Mouse (Mus musculus): ENCODE data around the gene Tfap4.
A peak's percentile ranks its signal among the peaks of the same experiment; 100 is the strongest.
"Not testable (repeated sequence)": the region's sequence is repeated elsewhere in the genome, so short reads cannot be mapped to it uniquely, and the experiment has no call there.

The Tfap4 gene

DNA sequence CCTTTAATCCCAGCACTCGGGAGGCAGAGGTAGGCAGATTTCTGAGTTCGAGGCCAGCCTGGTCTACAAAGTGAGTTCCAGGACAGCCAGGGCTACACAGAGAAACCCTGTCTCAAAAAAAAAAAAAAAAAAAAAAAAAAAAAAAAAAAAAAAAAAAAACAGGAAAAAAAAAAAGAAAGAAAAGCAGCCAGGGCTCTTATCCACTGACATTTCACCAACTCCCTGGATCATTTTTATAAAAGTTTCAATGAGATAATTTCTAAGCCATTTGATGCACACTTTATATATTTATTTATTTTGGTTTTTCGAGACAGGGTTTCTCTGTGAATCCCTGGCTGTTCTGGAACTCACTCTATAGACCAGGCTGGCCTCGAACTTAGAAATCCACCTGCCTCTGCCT is 21.5 kb upstream of the Tfap4 start:
- H3K36me3 ChIP-seq (ENCODE audit: control insufficient read depth, insufficient read depth, low read length, poor library complexity, severe bottlenecking); H3K27me3 ChIP-seq (ENCODE audit: control insufficient read depth, insufficient read depth, low read length, poor library complexity, severe bottlenecking); DNase-seq (ENCODE audit: low read depth, low spot score): not testable (repeated sequence)

DNA sequence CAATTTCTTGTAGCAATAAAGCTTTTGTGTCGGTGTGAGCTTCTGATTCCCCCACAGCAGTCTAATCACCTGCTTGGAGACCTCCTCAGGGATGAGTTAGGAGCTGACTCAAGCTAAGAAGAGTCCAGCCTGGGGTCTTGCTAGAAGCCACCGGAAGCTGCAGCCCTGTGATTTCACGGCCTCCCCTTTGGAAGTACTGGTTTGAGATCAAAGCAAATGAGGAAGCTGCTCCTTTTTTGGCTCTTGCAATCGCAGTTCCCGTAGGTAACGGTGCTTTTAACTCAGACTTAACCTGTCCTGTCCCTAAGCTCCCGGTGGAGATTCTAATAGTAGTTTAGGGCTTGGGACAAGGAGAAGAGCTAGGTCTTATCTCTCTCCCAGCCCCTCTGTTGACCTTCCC is 19.0 kb upstream of the Tfap4 start:
- H3K36me3 ChIP-seq (ENCODE audit: control insufficient read depth, insufficient read depth, low read length, poor library complexity, severe bottlenecking): no peaks in the 10 kb centered on the region
- H3K27me3 ChIP-seq (ENCODE audit: control insufficient read depth, insufficient read depth, low read length, poor library complexity, severe bottlenecking): no peaks in the 10 kb centered on the region
- no peak for DNase-seq (ENCODE audit: low read depth, low spot score)

DNA sequence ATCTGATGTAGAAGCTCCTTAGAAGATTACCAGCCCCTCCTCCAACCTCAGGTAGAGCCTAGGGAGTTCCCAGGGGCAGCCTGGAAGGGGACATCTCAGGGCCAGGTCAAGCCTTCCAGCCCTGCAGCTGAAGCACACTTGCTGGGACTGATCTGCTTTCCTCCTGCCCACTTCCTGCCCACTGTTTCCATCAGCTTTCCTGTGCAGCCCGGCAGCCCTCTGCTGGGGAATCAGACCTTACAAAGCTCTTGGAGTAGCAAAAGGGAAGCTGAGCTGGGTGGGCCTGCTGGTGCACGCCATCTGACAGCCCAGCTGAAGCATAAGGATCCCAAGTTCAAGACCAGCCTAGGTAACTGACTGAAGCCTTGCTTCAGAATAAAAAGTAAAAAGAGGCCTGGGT is 17.2 kb upstream of the Tfap4 start:
- DNase-seq (ENCODE audit: low read depth, low spot score): no peak
- no peaks in the 10 kb centered on the region for H3K27me3 ChIP-seq (ENCODE audit: control insufficient read depth, insufficient read depth, low read length, poor library complexity, severe bottlenecking)
- H3K36me3 ChIP-seq (ENCODE audit: control insufficient read depth, insufficient read depth, low read length, poor library complexity, severe bottlenecking): no peaks in the 10 kb centered on the region

DNA sequence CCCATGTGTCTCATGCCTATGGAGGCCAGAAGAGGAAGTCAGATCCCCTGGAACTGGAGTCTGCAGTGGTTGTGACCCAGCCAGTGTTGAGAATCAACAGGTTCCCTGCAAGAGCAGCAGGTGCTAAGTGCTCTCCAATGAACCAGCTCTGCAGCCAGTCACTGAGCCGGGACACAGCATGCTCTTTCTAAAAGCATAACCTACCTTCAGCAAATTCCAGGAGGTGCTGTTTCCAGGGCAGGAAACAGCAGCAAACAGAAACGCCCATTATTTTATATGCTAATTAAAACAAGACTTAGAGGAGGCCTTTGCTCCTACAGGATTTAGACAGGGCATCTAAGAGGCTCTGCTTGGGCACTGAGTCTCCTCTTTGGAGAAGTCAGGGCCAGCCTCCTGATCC is 16.4 kb upstream of the Tfap4 start:
- Histone ChIP-seq H3K36me3 (ENCODE audit: control insufficient read depth, insufficient read depth, low read length, poor library complexity, severe bottlenecking) (no peaks in the 10 kb centered on the region), H3K27me3 (ENCODE audit: control insufficient read depth, insufficient read depth, low read length, poor library complexity, severe bottlenecking) (no peaks in the 10 kb centered on the region)
- no peak for DNase-seq (ENCODE audit: low read depth, low spot score)

DNA sequence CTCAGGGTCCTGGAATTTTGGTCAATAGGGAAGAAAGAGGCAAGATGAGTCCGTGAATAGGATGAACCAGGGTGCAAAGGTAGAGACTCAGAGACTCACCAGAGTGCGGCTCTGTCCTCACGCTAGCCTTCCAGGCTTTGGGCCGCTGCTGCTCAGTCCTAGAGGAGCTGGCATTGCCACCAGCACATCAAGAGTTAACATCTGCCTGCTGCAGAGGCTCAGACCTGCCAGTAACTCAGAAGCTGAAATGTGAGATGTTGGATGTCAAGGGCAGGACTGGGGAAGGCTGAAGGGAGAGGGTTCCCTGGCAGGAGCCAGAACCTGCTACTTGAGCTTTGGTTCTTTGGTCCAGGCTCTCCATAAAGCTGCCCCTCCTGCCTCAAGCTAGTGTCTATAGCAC is 11.1 kb upstream of the Tfap4 start:
- Histone ChIP-seq H3K27me3 (ENCODE audit: control insufficient read depth, insufficient read depth, low read length, poor library complexity, severe bottlenecking) (no peaks in the 10 kb centered on the region), H3K36me3 (ENCODE audit: control insufficient read depth, insufficient read depth, low read length, poor library complexity, severe bottlenecking) (no peaks in the 10 kb centered on the region)
- DNase-seq (ENCODE audit: low read depth, low spot score): no peak

DNA sequence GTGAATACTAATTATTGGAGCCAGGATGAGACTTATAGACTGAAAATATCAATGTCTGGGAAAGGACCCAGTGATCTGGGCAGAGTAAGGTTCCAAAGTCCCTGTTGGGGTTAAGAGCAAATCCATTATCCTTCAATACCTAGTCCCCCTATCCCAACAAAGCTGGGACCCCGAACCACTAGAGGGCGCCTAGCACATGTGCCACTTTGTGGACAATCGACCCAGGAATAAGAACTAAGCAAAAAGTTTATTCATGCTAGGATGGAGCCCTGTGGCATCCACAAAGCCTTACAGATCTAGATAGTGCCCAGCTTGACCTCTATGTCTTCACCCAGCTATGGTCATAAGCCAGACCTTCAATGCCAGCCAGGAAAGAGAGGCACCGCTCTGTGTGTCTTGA is 8.3 kb upstream of the Tfap4 start:
- H3K27me3 ChIP-seq (ENCODE audit: control insufficient read depth, insufficient read depth, low read length, poor library complexity, severe bottlenecking): no peaks in the 10 kb centered on the region
- peak; percentile 84 for DNase-seq (ENCODE audit: low read depth, low spot score)
- H3K36me3 ChIP-seq (ENCODE audit: control insufficient read depth, insufficient read depth, low read length, poor library complexity, severe bottlenecking): no peaks in the 10 kb centered on the region

DNA sequence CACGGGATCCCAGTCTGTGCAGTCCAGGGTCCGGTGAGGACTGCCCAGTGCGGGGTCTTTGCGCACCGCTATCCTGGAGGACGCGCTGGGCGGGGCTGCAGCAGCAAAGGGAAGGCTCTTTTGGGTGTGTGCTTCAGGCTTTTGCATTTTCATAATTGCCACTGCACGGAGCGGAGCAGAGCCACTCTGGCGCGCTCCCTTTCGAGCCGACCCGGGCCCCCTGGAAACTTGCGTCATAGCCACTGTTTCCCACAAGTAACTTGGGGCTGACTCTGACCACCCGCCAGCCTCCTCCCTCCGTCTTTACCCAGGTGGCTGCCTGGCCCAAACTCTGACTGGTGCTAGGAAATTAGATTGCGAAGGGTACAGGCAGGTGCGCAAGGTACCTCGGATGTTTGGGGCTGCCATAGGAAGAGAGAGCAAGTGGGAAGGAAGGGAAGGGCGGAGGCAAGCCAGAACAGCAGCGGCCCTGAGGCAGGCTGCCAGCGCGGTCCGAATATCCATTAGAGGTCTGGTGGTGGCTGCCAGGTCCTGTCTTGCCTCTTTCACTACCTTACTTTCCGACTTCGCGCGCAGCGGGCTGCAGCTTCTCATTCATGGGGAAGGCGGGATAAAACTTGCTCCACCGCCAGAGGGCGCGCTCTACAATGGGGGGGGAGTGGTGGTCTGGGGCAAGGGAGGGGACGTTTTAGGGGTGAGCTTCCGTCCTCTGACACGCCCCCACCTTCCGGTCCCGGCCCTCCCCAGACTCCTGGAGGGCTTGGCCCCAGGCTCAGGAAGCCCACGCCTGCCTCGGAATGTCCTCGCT is 695 bp upstream of the Tfap4 start:
- peak; percentile 77 for DNase-seq (ENCODE audit: low read depth, low spot score)
- Histone ChIP-seq H3K27me3 (ENCODE audit: control insufficient read depth, insufficient read depth, low read length, poor library complexity, severe bottlenecking) (no peaks in the 10 kb centered on the region), H3K36me3 (ENCODE audit: control insufficient read depth, insufficient read depth, low read length, poor library complexity, severe bottlenecking) (no peaks in the 10 kb centered on the region)

DNA sequence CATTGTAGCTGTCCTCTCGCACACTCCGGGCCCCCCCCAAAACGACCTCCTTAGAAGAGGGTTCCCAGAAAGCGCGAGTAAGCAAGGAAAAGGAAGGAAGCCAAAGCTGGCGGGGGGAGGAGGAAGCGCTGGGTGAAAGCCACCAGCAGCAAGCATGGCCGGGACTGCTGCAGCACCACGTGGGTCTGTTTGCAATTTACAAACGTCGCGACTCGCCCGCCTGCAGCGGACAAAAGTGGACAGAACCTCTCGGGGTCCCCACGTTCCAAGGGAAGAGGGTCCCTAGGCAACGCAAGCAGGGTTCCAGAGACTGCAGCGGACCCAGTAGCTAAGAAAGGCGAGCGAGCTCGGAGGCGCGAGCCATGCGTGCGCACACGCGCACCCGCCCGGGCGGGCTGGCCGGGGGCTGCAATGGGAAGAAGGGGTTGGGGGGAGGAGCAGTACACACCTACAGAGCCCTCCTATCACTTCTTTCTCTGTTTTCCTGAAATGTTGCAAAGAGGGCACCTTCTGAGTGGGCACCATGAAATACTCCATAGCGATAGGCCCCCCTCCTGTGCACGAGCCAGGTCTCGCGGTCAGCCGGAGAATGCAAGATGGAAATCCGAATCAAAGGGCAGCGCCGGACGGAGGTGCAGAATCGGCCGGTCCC is 548 bp downstream of the Tfap4 start:
- Histone ChIP-seq H3K27me3 (ENCODE audit: control insufficient read depth, insufficient read depth, low read length, poor library complexity, severe bottlenecking) (no peaks in the 10 kb centered on the region), H3K36me3 (ENCODE audit: control insufficient read depth, insufficient read depth, low read length, poor library complexity, severe bottlenecking) (no peaks in the 10 kb centered on the region)
- peak; percentile 52 for DNase-seq (ENCODE audit: low read depth, low spot score)

DNA sequence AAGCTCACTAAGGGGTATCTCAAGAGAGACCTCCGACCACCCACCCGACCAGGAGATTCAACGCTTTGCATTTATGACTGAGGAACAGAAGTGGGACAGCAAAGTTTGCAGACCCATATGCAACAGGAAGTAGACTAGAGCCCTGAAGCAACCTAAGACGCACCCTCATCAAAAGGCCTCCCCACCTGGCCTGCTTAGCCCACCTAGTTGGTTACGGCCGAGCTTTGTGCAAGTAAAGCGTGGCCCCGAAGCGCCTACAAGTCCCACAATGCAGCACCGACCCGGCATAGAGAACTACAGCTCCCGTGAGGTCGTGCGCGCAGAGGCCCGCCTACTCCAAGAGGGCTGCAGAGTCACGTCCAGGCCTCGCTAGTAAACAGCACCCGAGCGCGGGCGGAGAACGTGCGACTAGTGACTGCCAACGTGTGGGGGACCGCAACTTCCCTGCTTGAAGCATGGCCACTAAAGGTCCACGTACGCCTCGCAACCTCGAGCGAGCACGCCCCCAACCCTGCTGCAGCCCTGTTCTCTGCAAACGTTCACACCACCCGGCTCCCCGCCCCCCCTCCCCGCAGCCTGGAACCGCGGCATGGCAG is 1.2 kb downstream of the Tfap4 start:
- peak; percentile 90 for DNase-seq (ENCODE audit: low read depth, low spot score)
- H3K36me3 ChIP-seq (ENCODE audit: control insufficient read depth, insufficient read depth, low read length, poor library complexity, severe bottlenecking): no peaks in the 10 kb centered on the region
- H3K27me3 ChIP-seq (ENCODE audit: control insufficient read depth, insufficient read depth, low read length, poor library complexity, severe bottlenecking): no peaks in the 10 kb centered on the region

DNA sequence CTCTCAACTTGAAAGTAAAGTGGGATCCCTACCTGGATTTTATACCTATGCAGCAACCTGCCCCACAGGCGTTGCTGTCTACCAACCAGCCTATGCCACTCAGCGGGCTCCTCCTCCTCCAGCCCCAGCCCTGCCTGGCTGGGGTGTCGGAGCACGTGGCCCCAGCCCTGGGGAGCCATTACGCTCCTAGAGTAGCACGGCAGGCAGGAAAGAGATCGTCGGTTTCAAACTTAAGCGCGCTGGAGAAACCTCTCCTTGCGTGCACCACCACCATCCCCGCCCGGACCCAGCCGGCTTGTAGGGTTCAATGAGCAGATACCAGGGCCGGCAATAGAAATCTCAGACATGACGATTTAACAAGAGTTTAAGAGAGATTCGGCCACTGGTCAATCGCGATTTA is 1.7 kb downstream of the Tfap4 start:
- peak; percentile 69 for DNase-seq (ENCODE audit: low read depth, low spot score)
- no peaks in the 10 kb centered on the region for H3K36me3 ChIP-seq (ENCODE audit: control insufficient read depth, insufficient read depth, low read length, poor library complexity, severe bottlenecking)
- H3K27me3 ChIP-seq (ENCODE audit: control insufficient read depth, insufficient read depth, low read length, poor library complexity, severe bottlenecking): no peaks in the 10 kb centered on the region

DNA sequence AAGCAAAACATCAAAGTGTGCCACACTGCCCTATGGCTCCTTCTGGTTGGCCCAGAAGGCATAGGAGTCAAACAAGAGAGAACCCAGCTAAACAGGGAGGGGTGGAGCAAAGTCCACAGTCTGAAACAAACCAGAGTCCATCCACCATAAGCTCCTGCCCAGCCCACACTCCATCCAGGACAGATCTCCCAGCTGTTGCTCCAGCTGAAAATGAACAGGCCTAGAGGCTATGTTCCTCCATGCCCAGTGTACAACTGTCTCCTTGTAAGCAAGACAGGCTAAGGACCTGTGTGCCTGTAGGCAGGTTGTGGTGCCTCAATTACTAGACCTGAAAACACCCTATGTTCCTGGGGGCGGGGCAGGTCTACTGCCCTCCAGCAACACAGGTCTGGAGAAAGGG is 2.6 kb downstream of the Tfap4 start:
- Histone ChIP-seq H3K36me3 (ENCODE audit: control insufficient read depth, insufficient read depth, low read length, poor library complexity, severe bottlenecking) (no peaks in the 10 kb centered on the region), H3K27me3 (ENCODE audit: control insufficient read depth, insufficient read depth, low read length, poor library complexity, severe bottlenecking) (no peaks in the 10 kb centered on the region)
- no peak for DNase-seq (ENCODE audit: low read depth, low spot score)

DNA sequence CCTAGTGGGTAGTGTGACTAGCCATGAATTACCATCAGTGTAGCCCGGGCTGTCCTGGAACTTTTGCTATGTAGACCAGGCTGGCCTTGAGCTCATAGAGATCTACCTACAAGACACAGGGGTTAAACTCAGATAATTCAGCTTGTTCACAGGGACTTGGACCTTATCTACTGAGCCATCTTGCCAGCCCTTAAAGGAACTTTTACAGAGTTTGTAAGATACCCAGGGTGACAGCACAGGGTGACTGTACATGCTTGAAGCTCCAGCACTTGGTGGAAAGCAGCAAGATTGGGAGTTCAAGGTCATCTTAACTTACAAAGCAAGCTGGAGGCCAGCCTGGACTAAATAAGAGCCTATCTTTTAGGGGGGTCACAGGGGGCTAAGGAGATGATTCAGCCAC is 4.1 kb downstream of the Tfap4 start:
- Histone ChIP-seq H3K36me3 (ENCODE audit: control insufficient read depth, insufficient read depth, low read length, poor library complexity, severe bottlenecking) (no peaks in the 10 kb centered on the region), H3K27me3 (ENCODE audit: control insufficient read depth, insufficient read depth, low read length, poor library complexity, severe bottlenecking) (no peaks in the 10 kb centered on the region)
- no peak for DNase-seq (ENCODE audit: low read depth, low spot score)

DNA sequence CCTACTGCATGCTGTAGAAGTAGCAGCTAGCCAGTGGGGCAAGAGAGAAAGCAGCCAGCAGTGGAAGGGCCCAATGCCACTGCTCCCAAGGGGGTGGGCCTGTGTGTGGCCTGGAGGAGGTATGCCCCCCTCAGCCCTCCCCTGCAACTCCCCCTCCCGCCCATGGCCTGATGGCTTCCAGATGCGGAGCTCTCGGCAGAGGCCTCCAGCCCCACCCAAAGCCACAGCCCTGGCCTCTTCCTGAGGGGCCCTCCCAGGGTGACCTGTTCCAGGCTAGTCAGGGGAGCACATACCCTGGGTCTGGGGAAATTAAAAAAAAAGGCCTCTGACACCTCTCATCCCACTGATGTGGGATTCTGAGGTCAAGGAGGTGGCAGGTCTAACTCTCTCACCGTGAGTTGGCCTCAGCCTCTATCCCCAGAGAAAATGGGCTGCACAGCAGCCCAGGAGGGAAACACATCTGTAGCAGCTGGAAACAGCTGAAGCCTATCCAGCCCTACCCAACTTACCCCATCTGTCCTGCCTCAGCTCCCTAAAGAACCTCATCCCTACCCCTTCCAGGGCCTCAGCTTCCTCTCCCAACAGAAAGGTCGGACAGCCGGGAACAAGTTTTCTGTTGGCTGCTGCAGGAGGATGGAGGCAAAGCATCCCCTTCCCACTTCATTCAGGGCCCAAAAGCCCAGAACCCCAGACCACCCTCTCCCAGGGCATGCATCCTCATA is 6.7 kb downstream of the Tfap4 start:
- no peaks in the 10 kb centered on the region for H3K27me3 ChIP-seq (ENCODE audit: control insufficient read depth, insufficient read depth, low read length, poor library complexity, severe bottlenecking)
- H3K36me3 ChIP-seq (ENCODE audit: control insufficient read depth, insufficient read depth, low read length, poor library complexity, severe bottlenecking): no peaks in the 10 kb centered on the region; the same call in 1 of the 2 replicates
- no peak for DNase-seq (ENCODE audit: low read depth, low spot score)

DNA sequence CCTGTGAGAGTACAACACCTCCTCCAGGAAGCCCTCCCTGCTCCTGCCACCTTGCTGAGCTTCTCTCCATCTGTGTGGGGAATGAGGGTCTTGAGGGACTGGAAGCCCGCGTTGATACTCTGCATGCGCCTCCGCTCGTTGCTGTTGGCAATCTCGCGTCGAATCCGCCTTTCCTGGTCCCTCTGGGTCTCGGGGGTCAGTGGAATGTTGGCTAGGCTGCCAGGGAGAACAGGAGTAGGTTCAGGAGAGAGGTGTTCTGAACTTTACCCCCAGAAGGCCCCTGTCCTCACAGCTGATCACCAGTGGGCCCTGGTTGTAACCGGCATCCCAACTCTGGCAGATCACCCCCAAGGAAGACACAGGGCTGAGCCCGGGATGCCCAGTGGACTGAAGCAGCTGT is 7.8 kb downstream of the Tfap4 start:
- Histone ChIP-seq H3K36me3 (ENCODE audit: control insufficient read depth, insufficient read depth, low read length, poor library complexity, severe bottlenecking) (no peaks in the 10 kb centered on the region; the same call in 1 of the 2 replicates), H3K27me3 (ENCODE audit: control insufficient read depth, insufficient read depth, low read length, poor library complexity, severe bottlenecking) (no peaks in the 10 kb centered on the region)
- no peak for DNase-seq (ENCODE audit: low read depth, low spot score)

DNA sequence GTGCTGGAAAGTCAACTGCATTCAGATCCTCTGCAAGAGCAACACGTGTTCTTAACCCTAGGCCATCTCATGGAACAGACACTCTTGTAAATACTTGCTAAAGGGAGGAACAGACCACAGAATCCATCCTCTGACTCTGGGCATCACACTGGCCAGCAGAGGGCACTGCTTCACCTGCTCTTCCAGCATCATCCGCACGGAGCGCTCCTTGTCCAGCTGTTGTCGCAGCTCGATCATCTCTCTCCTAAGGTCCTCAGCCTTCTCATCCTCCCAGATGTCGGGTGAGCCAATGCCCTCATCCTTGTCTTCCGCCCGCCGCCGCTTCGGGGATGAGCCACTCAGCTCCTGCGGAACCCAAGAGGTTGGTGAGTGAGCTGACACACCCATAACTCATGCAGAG is 8.6 kb downstream of the Tfap4 start:
- H3K36me3 ChIP-seq (ENCODE audit: control insufficient read depth, insufficient read depth, low read length, poor library complexity, severe bottlenecking): no peaks in the 10 kb centered on the region; the same call in 1 of the 2 replicates
- peak; percentile 71 for DNase-seq (ENCODE audit: low read depth, low spot score)
- H3K27me3 ChIP-seq (ENCODE audit: control insufficient read depth, insufficient read depth, low read length, poor library complexity, severe bottlenecking): no peaks in the 10 kb centered on the region

Data from splenic B cell, adult 2 months (primary cell).